Mouse (Mus musculus) midbrain, embryonic 11.5 days (tissue): ENCODE data around the gene Lzts3. TPM values are rescaled to one million over a fixed set of nuclear protein-coding genes. Genes with fewer than 3 reads are reported as not detected.

ENCODE experiments used
- ATAC-seq: fragments of 200-750 bp; cut with Nextera tagmentation; 2 replicates; pipeline ENCODE4 v1.8.0; 2017; ENCODE audit warnings: moderate TSS enrichment, moderate library complexity; ENCODE audit not compliant: low FRiP score
- DNase-seq: peaks from one replicate; pipeline ENCODE4 v3.0.0; 2015; ENCODE audit warnings: low spot score; ENCODE audit errors: missing footprints
- H3K27ac ChIP-seq: fragments of 300-500 bp; sonication (generic); 2 replicates; pipeline ENCODE4 v1.5.1; 2014; ENCODE audit warnings: low read depth, low read length
- H3K27me3 ChIP-seq: fragments of 300-500 bp; sonication (generic); 2 replicates; pipeline ENCODE4 v1.6.1; 2014; ENCODE audit warnings: mild to moderate bottlenecking, low read length, moderate library complexity, mixed read lengths; ENCODE audit not compliant: control insufficient read depth, insufficient read depth
- H3K36me3 ChIP-seq: fragments of 300-500 bp; sonication (generic); 2 replicates; pipeline ENCODE4 v1.6.1; 2014; ENCODE audit warnings: mild to moderate bottlenecking, low read length, moderate library complexity, mixed read lengths; ENCODE audit not compliant: control insufficient read depth, insufficient read depth
- H3K4me1 ChIP-seq: fragments of 300-500 bp; sonication (generic); 2 replicates; pipeline ENCODE4 v1.6.1; 2014; ENCODE audit warnings: low read length; ENCODE audit not compliant: control insufficient read depth, insufficient read depth
- H3K4me2 ChIP-seq: fragments of 300-500 bp; sonication (generic); 2 replicates; pipeline ENCODE4 v1.6.1; 2014; ENCODE audit warnings: mild to moderate bottlenecking, moderate library complexity
- H3K4me3 ChIP-seq: fragments of 300-500 bp; sonication (generic); 2 replicates; pipeline ENCODE4 v1.5.1; 2014; ENCODE audit warnings: low read depth, low read length
- H3K9ac ChIP-seq: fragments of 300-500 bp; sonication (generic); 2 replicates; pipeline ENCODE4 v1.6.1; 2014; ENCODE audit warnings: low read length
- H3K9me3 ChIP-seq: fragments of 300-500 bp; sonication (generic); 2 replicates; pipeline ENCODE4 v1.6.1; 2016; ENCODE audit warnings: low read length; ENCODE audit not compliant: control insufficient read depth
- WGBS: fragments of 180-500 bp; shearing (Covaris S2); extraction: QIAGEN DNeasy Blood & Tissue Kit; methylation state at CpG from one replicate; pipeline ENCODE4 v1.1.7; 2014; 5-methylcytosine and 5-hydroxymethylcytosine counted together
- polyA plus RNA-seq: library from polyadenylated mRNA; unstranded; fragments of >200 nt; fragmentation: Nextera tagmentation; extraction: Ambion mirVana; gene quantifications from 2 replicates; pipeline ENCODE4 v1.2.1, GENCODE M21; 2014

The Lzts3 gene
- polyA plus RNA-seq, 1 experiment from 2014 or later: 1.1 TPM

GRCm38 (mm10) chr2:130595596-130595995 lies 47.0 kb downstream of the Lzts3 start:
- no peak overlapping the region for H3K4me2 ChIP-seq
- WGBS: 85% methylated on average over 1 of the region's 1 CpGs
- no peak overlapping the region for H3K27ac ChIP-seq
- ATAC-seq (no peak), DNase-seq (peak; percentile 8)
- no peak overlapping the region for H3K9ac ChIP-seq
- H3K9me3 ChIP-seq: no peaks in the 10 kb centered on the region
- no peak overlapping the region for H3K4me3 ChIP-seq
- peaks cover 7% of the 10 kb centered on the region for H3K36me3 ChIP-seq
- no peaks in the 10 kb centered on the region for H3K4me1 ChIP-seq
- no peaks in the 10 kb centered on the region for H3K27me3 ChIP-seq

- H3K27ac ChIP-seq: no peak overlapping the region
- 83% methylated on average over 2 of the region's 2 CpGs for WGBS
- H3K36me3 ChIP-seq: peaks cover 6% of the 10 kb centered on the region; the same call in 1 of the 2 replicates
- H3K4me3 ChIP-seq: no peak overlapping the region
- H3K4me2 ChIP-seq: no peak overlapping the region
- H3K9me3 ChIP-seq: no peaks in the 10 kb centered on the region
- H3K27me3 ChIP-seq: no peaks in the 10 kb centered on the region
- no peak overlapping the region for H3K9ac ChIP-seq
- DNase-seq (no peak), ATAC-seq (no peak)
- no peaks in the 10 kb centered on the region for H3K4me1 ChIP-seq
These were observed 51.6 kb downstream of the Lzts3 start for GRCm38 (mm10) chr2:130591016-130591415.

- DNase-seq (no peak), ATAC-seq (no peak)
- Histone ChIP-seq H3K9ac (no peak overlapping the region), H3K9me3 (no peaks in the 10 kb centered on the region), H3K4me1 (no peaks in the 10 kb centered on the region), H3K4me3 (no peak overlapping the region), H3K27me3 (no peaks in the 10 kb centered on the region), H3K36me3 (peaks cover 6% of the 10 kb centered on the region; the same call in 1 of the 2 replicates), H3K27ac (no peak overlapping the region), H3K4me2 (no peak overlapping the region)
- 96% methylated on average over 2 of the region's 2 CpGs for WGBS
These were observed 52.8 kb downstream of the Lzts3 start for GRCm38 (mm10) chr2:130589761-130590160.

DNA sequence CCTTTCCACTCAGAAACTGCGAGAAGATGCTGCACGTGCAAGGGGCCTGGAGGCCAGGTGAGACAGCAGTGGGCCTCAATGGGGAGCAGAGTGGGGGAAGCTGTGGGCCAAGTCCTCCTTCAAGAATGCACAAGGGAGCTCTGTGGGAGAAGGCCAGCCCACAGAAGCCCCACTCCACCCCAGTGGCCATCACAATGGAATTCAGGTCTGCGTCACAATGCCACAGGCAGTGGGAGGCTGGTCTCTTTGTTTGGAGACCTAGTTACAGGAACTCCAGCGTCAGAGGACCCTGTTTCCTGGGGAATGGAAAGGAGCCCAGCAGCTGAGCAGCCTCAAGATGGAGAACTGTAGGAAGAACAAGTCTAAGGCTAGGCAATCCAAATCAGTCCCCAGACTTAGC lies 53.4 kb downstream of the Lzts3 start:
- H3K4me3 ChIP-seq: no peak overlapping the region
- WGBS: 68% methylated on average over 4 of the region's 4 CpGs
- no peak overlapping the region for H3K9ac ChIP-seq
- H3K4me2 ChIP-seq: no peak overlapping the region
- no peaks in the 10 kb centered on the region for H3K9me3 ChIP-seq
- no peaks in the 10 kb centered on the region for H3K4me1 ChIP-seq
- no peaks in the 10 kb centered on the region for H3K27me3 ChIP-seq
- peaks cover 6% of the 10 kb centered on the region; the same call in 1 of the 2 replicates for H3K36me3 ChIP-seq
- DNase-seq (no peak), ATAC-seq (no peak)
- no peak overlapping the region for H3K27ac ChIP-seq

DNA sequence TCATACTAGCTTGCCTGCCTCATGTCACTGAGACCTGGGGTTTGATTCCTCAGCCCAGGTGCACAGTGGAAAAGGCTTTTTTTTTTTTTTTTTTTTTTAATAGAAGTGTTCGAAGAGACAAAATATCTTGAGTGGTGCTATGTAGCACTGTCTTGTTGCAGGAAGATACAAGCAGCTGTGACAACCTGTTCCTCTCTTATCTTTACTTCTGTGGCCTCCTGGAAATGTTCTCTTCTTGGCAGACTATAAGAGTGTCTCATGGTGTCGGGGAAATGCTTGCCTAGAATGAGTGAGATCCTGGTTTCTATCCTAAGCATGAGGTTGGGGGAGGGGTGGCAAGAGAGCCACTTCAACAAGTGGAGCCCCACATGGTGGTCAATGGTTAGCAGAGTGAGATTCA lies 54.2 kb downstream of the Lzts3 start:
- DNase-seq: no peak

DNA sequence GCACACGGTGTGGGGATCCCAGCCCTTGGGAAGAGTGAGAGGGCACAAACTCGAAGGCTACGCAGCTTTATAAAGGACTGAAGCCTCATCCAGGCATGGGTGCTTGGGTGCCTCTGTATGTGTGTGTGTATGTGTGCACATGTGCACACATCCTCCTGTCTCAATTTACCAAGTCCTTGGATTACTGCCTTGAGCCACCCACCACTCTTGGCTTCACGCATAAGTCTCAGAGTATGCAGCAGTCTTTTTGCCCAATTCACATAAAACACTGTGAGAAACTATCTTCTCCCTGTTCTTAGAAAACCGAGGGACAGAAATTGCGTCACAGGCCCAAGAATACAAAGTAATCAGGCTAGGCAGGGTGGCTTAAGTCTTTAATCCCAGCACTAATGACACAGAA lies 56.6 kb downstream of the Lzts3 start:
- Histone ChIP-seq H3K9ac (no peak overlapping the region), H3K27me3 (peaks cover 21% of the 10 kb centered on the region), H3K27ac (no peak overlapping the region), H3K4me3 (no peak overlapping the region), H3K36me3 (peaks cover 6% of the 10 kb centered on the region; the same call in 1 of the 2 replicates), H3K9me3 (no peaks in the 10 kb centered on the region), H3K4me2 (no peak overlapping the region), H3K4me1 (peaks cover under 1% of the 10 kb centered on the region; the same call in 1 of the 2 replicates)
- ATAC-seq: no peak
- DNase-seq: no peak
- 84% methylated on average over 6 of the region's 6 CpGs for WGBS

More for the DNA sequence above, 54.2 kb downstream of the Lzts3 start:
- no peak for ATAC-seq
- H3K4me1 ChIP-seq: no peaks in the 10 kb centered on the region
- H3K4me2 ChIP-seq: no peak overlapping the region
- H3K27ac ChIP-seq: no peak overlapping the region
- H3K9ac ChIP-seq: no peak overlapping the region
- H3K4me3 ChIP-seq: no peak overlapping the region
- H3K9me3 ChIP-seq: no peaks in the 10 kb centered on the region
- 81% methylated on average over 2 of the region's 2 CpGs for WGBS
- H3K36me3 ChIP-seq: peaks cover 6% of the 10 kb centered on the region; the same call in 1 of the 2 replicates
- H3K27me3 ChIP-seq: no peaks in the 10 kb centered on the region

DNA sequence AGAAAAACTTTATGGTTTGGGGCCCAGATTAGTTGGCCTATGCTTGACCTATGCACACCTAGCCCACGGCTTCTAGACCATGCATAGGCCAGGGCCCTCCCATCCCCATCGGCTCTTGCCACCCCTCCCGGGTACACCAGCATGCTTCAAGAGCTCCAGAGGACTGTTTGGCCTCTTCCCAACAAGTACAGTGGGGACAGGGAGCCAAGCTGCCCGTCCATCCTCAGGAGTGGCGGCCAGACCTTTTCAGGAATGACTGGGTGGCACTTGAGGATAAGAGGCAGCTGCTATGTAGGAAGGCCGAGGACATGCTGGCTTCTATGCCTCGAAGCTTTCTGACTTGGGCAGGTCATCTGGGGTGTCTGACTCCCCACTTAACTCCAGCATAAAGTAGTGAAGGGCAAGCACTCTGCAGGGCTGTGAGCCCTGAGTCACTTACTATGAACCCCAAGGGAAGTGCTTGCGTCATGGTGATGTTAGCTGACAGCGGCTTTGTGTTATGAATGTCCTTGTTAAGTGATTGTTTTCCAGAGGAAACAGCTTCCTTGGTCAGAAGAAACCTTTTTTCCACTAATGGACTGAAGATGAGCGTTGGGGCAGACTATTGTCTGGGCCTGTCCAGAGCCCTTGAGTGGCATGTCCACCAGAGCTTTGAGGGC lies 58.6 kb downstream of the Lzts3 start:
- H3K4me3 ChIP-seq: no peak overlapping the region
- no peak overlapping the region for H3K9ac ChIP-seq
- 85% methylated on average over 10 of the region's 10 CpGs for WGBS
- H3K27me3 ChIP-seq: peaks cover 41% of the 10 kb centered on the region
- H3K36me3 ChIP-seq: no peaks in the 10 kb centered on the region; the same call in 1 of the 2 replicates
- no peak for ATAC-seq
- no peak for DNase-seq
- no peak overlapping the region for H3K27ac ChIP-seq
- no peaks in the 10 kb centered on the region for H3K9me3 ChIP-seq
- peaks cover 9% of the 10 kb centered on the region; the same call in 1 of the 2 replicates for H3K4me1 ChIP-seq
- H3K4me2 ChIP-seq: no peak overlapping the region

Other genes starting within 250 kb of the Lzts3 start
- 26.7 and 27.8 TPM in 2 replicates for gene Cpxm1, start 245.2 kb downstream of the Lzts3 start, polyA plus RNA-seq
- gene Gm28372, start 237.6 kb downstream of the Lzts3 start, polyA plus RNA-seq: not detected in 2 replicates
- gene 1700020A23Rik, start 237.5 kb downstream of the Lzts3 start, polyA plus RNA-seq: not detected in 2 replicates
- gene Tmem239, start 236.3 kb downstream of the Lzts3 start, polyA plus RNA-seq: not detected in 2 replicates
- gene Vps16, start 218.5 kb downstream of the Lzts3 start, polyA plus RNA-seq: 83.7 and 91.7 TPM in 2 replicates
- gene Pced1a, start 218.1 kb downstream of the Lzts3 start, polyA plus RNA-seq: 7.5 and 8.0 TPM in 2 replicates
- 109 and 111 TPM in 2 replicates for gene Ptpra, start 192.5 kb downstream of the Lzts3 start, polyA plus RNA-seq
- gene Mrps26, start 79.1 kb downstream of the Lzts3 start, polyA plus RNA-seq: 75.2 and 78.6 TPM in 2 replicates
- gene Oxt, start 66.6 kb downstream of the Lzts3 start, polyA plus RNA-seq: not detected in 2 replicates
- not detected in 2 replicates for gene Avp, start 60.2 kb downstream of the Lzts3 start, polyA plus RNA-seq
- 19.7 and 23.3 TPM in 2 replicates for gene Fastkd5, start 12.8 kb downstream of the Lzts3 start, polyA plus RNA-seq
- gene Ubox5, start 12.8 kb downstream of the Lzts3 start, polyA plus RNA-seq: 16.6 and 18.4 TPM in 2 replicates
- 37.6 and 46.7 TPM in 2 replicates for gene Ddrgk1, start 21.9 kb upstream of the Lzts3 start, polyA plus RNA-seq
- gene Itpa, start 24.8 kb upstream of the Lzts3 start, polyA plus RNA-seq: 144 and 156 TPM in 2 replicates
- 0.40 and 0.42 TPM in 2 replicates for gene Slc4a11, start 54.7 kb upstream of the Lzts3 start, polyA plus RNA-seq